Mouse (Mus musculus): Measurements from ENCODE around the gene Trip10. TPM values are rescaled to one million over a fixed set of nuclear protein-coding genes. Genes with fewer than 3 reads are reported as not detected.
A peak's percentile ranks its signal among the peaks of the same experiment; 100 is the strongest.

Gene Trip10
- total and polyA plus RNA-seq, 2 experiments from 2014 or later = 26.6 to 32.4 TPM

- H3K4me3 ChIP-seq (ENCODE audit: low read depth, low read length) = peak overlapping the region; percentile 24; the same call in 1 of the 2 replicates
These were observed 31.2 kb downstream of the Trip10 start for GRCm38 (mm10) chr17:57280411-57280810.

GRCm38 (mm10) chr17:57283906-57284305 is 34.7 kb downstream of the Trip10 start:
- H3K27me3 ChIP-seq (ENCODE audit: control insufficient read depth, insufficient read depth, low read length) = no peaks in the 10 kb centered on the region
- no peak overlapping the region for H3K4me3 ChIP-seq (ENCODE audit: low read depth, low read length)
- no peak overlapping the region for H3K27ac ChIP-seq (ENCODE audit: low read depth)
- H3K9ac ChIP-seq (replicated peaks; ENCODE audit: low read depth, low read length) = no peak overlapping the region
- no peaks in the 10 kb centered on the region for H3K36me3 ChIP-seq (replicated peaks; ENCODE audit: control insufficient read depth, insufficient read depth, low read length)
- DNase-seq (ENCODE audit: low spot score) (no peak), ATAC-seq (ENCODE audit: insufficient read depth, low read depth) (no peak)
- no peak overlapping the region for H3K4me2 ChIP-seq (ENCODE audit: low read depth, low read length)
- H3K9me3 ChIP-seq (replicated peaks; ENCODE audit: control insufficient read depth, low read length) = no peaks in the 10 kb centered on the region
- TF ChIP-seq EP300 (IDR thresholded peaks at IDR 0.05; ENCODE audit: low read depth) (no peak), CTCF (IDR thresholded peaks at IDR 0.05; ENCODE audit: low read depth) (no peak)
- H3K4me1 ChIP-seq (ENCODE audit: control insufficient read depth, insufficient read depth) = no peaks in the 10 kb centered on the region
- 72% methylated on average over 5 of the region's 5 CpGs for WGBS

More at GRCm38 (mm10) chr17:57280411-57280810, 31.2 kb downstream of the Trip10 start:
- Histone ChIP-seq H3K27ac (ENCODE audit: low read depth) (no peak overlapping the region), H3K4me1 (ENCODE audit: control insufficient read depth, insufficient read depth) (peaks cover 7% of the 10 kb centered on the region; the same call in 1 of the 2 replicates), H3K9ac (replicated peaks; ENCODE audit: low read depth, low read length) (no peak overlapping the region), H3K36me3 (replicated peaks; ENCODE audit: control insufficient read depth, insufficient read depth, low read length) (no peaks in the 10 kb centered on the region), H3K27me3 (ENCODE audit: control insufficient read depth, insufficient read depth, low read length) (0 out of 2 replicates have a peak, but pooled peaks cover 3% of the 10 kb centered on the region), H3K4me2 (ENCODE audit: low read depth, low read length) (peak overlapping the region; percentile 20; the same call in 1 of the 2 replicates), H3K9me3 (replicated peaks; ENCODE audit: control insufficient read depth, low read length) (no peaks in the 10 kb centered on the region)
- 66% methylated on average over 3 of the region's 3 CpGs for WGBS
- no peak for DNase-seq (ENCODE audit: low spot score)
- no peak for ATAC-seq (ENCODE audit: insufficient read depth, low read depth)
- TF ChIP-seq CTCF (IDR thresholded peaks at IDR 0.05; ENCODE audit: low read depth) = no peak
- no peak for TF ChIP-seq EP300 (IDR thresholded peaks at IDR 0.05; ENCODE audit: low read depth)

GRCm38 (mm10) chr17:57285077-57285476 is 35.8 kb downstream of the Trip10 start:
- Histone ChIP-seq H3K9ac (replicated peaks; ENCODE audit: low read depth, low read length) (no peak overlapping the region), H3K27ac (ENCODE audit: low read depth) (no peak overlapping the region), H3K27me3 (ENCODE audit: control insufficient read depth, insufficient read depth, low read length) (no peaks in the 10 kb centered on the region), H3K9me3 (replicated peaks; ENCODE audit: control insufficient read depth, low read length) (no peaks in the 10 kb centered on the region), H3K4me3 (ENCODE audit: low read depth, low read length) (no peak overlapping the region), H3K4me2 (ENCODE audit: low read depth, low read length) (no peak overlapping the region), H3K36me3 (replicated peaks; ENCODE audit: control insufficient read depth, insufficient read depth, low read length) (no peaks in the 10 kb centered on the region), H3K4me1 (ENCODE audit: control insufficient read depth, insufficient read depth) (no peaks in the 10 kb centered on the region)
- ATAC-seq (ENCODE audit: insufficient read depth, low read depth) (no peak), DNase-seq (ENCODE audit: low spot score) (no peak)
- TF ChIP-seq CTCF (IDR thresholded peaks at IDR 0.05; ENCODE audit: low read depth) (no peak), EP300 (IDR thresholded peaks at IDR 0.05; ENCODE audit: low read depth) (no peak)
- 48% methylated on average over 2 of the region's 2 CpGs for WGBS

- Histone ChIP-seq H3K9ac (replicated peaks; ENCODE audit: low read depth, low read length) (no peak overlapping the region), H3K4me3 (ENCODE audit: low read depth, low read length) (no peak overlapping the region), H3K27ac (ENCODE audit: low read depth) (no peak overlapping the region), H3K36me3 (replicated peaks; ENCODE audit: control insufficient read depth, insufficient read depth, low read length) (no peaks in the 10 kb centered on the region), H3K9me3 (replicated peaks; ENCODE audit: control insufficient read depth, low read length) (no peaks in the 10 kb centered on the region), H3K4me1 (ENCODE audit: control insufficient read depth, insufficient read depth) (no peaks in the 10 kb centered on the region), H3K27me3 (ENCODE audit: control insufficient read depth, insufficient read depth, low read length) (no peaks in the 10 kb centered on the region), H3K4me2 (ENCODE audit: low read depth, low read length) (no peak overlapping the region)
- no peak for ATAC-seq (ENCODE audit: insufficient read depth, low read depth)
- no peak for DNase-seq (ENCODE audit: low spot score)
- TF ChIP-seq EP300 (IDR thresholded peaks at IDR 0.05; ENCODE audit: low read depth) (no peak), CTCF (IDR thresholded peaks at IDR 0.05; ENCODE audit: low read depth) (no peak)
- WGBS = 64% methylated on average over 8 of the region's 8 CpGs
These were observed 37.6 kb downstream of the Trip10 start for GRCm38 (mm10) chr17:57286718-57287355.

GRCm38 (mm10) chr17:57289252-57289651 is 40.0 kb downstream of the Trip10 start:
- Histone ChIP-seq H3K4me1 (ENCODE audit: control insufficient read depth, insufficient read depth) (no peaks in the 10 kb centered on the region), H3K27ac (ENCODE audit: low read depth) (no peak overlapping the region), H3K4me2 (ENCODE audit: low read depth, low read length) (no peak overlapping the region), H3K36me3 (replicated peaks; ENCODE audit: control insufficient read depth, insufficient read depth, low read length) (no peaks in the 10 kb centered on the region), H3K9ac (replicated peaks; ENCODE audit: low read depth, low read length) (no peak overlapping the region), H3K27me3 (ENCODE audit: control insufficient read depth, insufficient read depth, low read length) (no peaks in the 10 kb centered on the region), H3K9me3 (replicated peaks; ENCODE audit: control insufficient read depth, low read length) (no peaks in the 10 kb centered on the region), H3K4me3 (ENCODE audit: low read depth, low read length) (no peak overlapping the region)
- ATAC-seq (ENCODE audit: insufficient read depth, low read depth) (no peak), DNase-seq (ENCODE audit: low spot score) (no peak)
- TF ChIP-seq CTCF (IDR thresholded peaks at IDR 0.05; ENCODE audit: low read depth) (no peak), EP300 (IDR thresholded peaks at IDR 0.05; ENCODE audit: low read depth) (no peak)
- 63% methylated on average over 5 of the region's 5 CpGs for WGBS

All from heart, postnatal 0 days (tissue).